Mouse (Mus musculus) small intestine, adult 2 months (tissue): Measurements from ENCODE around the gene Cd28.

ENCODE experiments used
- CTCF ChIP-seq: fragments of 200-500 bp; IDR thresholded peaks from 2 replicates; pipeline ENCODE4 v1.5.1; 2012; ENCODE audit warnings: low read depth, mild to moderate bottlenecking, control low read depth, inconsistent platforms, low read length, moderate library complexity, mixed read lengths; ENCODE audit not compliant: insufficient replicate concordance, insufficient read length; ENCODE audit errors: extremely low read depth
- POLR2A ChIP-seq: fragments of 200-500 bp; IDR thresholded peaks from 2 replicates; pipeline ENCODE4 v1.6.1; 2012; ENCODE audit warnings: low read depth, mild to moderate bottlenecking, control low read depth, inconsistent platforms, low read length, moderate library complexity

- TF ChIP-seq CTCF = no peak
- TF ChIP-seq POLR2A = no peak
Measured at GRCm38 (mm10) chr1:60667873-60668616, 48.6 kb upstream of the Cd28 start.
